Mouse (Mus musculus) cerebellum, adult 2 months (tissue): ENCODE data around the gene Mast3.

Experiments used
- CTCF ChIP-seq: fragments of 200-500 bp; IDR thresholded peaks from 2 replicates; pipeline ENCODE4 v1.5.1; 2011; ENCODE audit warnings: low read depth, mild to moderate bottlenecking, control low read depth, low read length, moderate library complexity, borderline replicate concordance; ENCODE audit not compliant: insufficient read depth
- POLR2A ChIP-seq: fragments of 200-500 bp; IDR thresholded peaks from 2 replicates; pipeline ENCODE4 v1.6.1; 2011; ENCODE audit warnings: low read length, control low read depth, borderline replicate concordance; ENCODE audit not compliant: insufficient read depth

DNA sequence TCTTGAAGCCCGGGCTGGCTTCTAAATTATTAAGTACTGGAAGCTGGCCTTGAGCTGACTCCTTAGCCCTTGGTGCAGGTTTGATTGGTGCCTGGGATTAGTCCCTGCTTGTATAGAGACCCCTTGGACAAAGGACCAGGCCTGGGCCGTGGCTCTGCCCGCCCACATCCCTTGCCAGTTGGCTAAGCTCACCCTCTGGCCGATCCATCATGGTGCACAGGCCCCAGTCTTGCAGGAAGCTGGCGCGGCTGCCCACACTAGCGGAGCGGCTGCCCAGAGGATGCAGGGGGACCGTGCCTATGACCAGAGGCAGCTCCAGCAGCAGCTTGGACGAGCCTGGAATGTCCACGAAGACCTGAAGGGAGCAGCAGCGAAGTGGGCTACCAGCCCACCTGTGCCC lies 31.8 kb upstream of the Mast3 start:
- TF ChIP-seq POLR2A (no peak), CTCF (no peak)
